Mouse (Mus musculus) thymus, postnatal 4 days (tissue): ENCODE data around the gene Fam222a.
A peak's percentile ranks its signal among the peaks of the same experiment; 100 is the strongest.

Source experiments
- DNase-seq: peaks from one replicate; pipeline ENCODE4 v3.0.0; 2021

Fam222a gene

GRCm38 (mm10) chr5:114567565-114568197, at the start of gene Fam222a:
Gene Fam222a (plus strand): TSS chr5:114568016.
- DNase-seq, result peak; percentile 88

- DNase-seq, result no peak
Measured at GRCm38 (mm10) chr5:114528355-114528754, 39.5 kb upstream of the Fam222a start.

GRCm38 (mm10) chr5:114530337-114530736, 37.5 kb upstream of the Fam222a start:
- DNase-seq, result no peak

GRCm38 (mm10) chr5:114532055-114532454, 35.8 kb upstream of the Fam222a start:
- DNase-seq, result no peak

GRCm38 (mm10) chr5:114537308-114538020, 30.4 kb upstream of the Fam222a start:
- DNase-seq, result no peak

GRCm38 (mm10) chr5:114538021-114538405, 29.8 kb upstream of the Fam222a start:
- DNase-seq, result peak; percentile 21

GRCm38 (mm10) chr5:114538752-114539151, 29.1 kb upstream of the Fam222a start:
- no peak for DNase-seq

GRCm38 (mm10) chr5:114539766-114540165, 28.1 kb upstream of the Fam222a start:
- no peak for DNase-seq

- DNase-seq, result no peak
Measured at GRCm38 (mm10) chr5:114541656-114542445, 26.0 kb upstream of the Fam222a start.

- DNase-seq, result no peak
Measured at GRCm38 (mm10) chr5:114543656-114544055, 24.2 kb upstream of the Fam222a start.

GRCm38 (mm10) chr5:114544205-114544604, 23.6 kb upstream of the Fam222a start:
- DNase-seq, result no peak

GRCm38 (mm10) chr5:114545076-114545475, 22.7 kb upstream of the Fam222a start:
- DNase-seq, result no peak

- DNase-seq, result no peak
Measured at GRCm38 (mm10) chr5:114548976-114549375, 18.8 kb upstream of the Fam222a start.

- DNase-seq, result no peak
Measured at GRCm38 (mm10) chr5:114549770-114550169, 18.0 kb upstream of the Fam222a start.

GRCm38 (mm10) chr5:114550431-114550830, 17.4 kb upstream of the Fam222a start:
- DNase-seq, result peak; percentile 65

- peak; percentile 30 for DNase-seq
Measured at GRCm38 (mm10) chr5:114550886-114551492, 16.8 kb upstream of the Fam222a start.

GRCm38 (mm10) chr5:114552507-114553208, 15.2 kb upstream of the Fam222a start:
- DNase-seq, result no peak

- DNase-seq, result no peak
Measured at GRCm38 (mm10) chr5:114553706-114554105, 14.1 kb upstream of the Fam222a start.

GRCm38 (mm10) chr5:114555424-114555823, 12.4 kb upstream of the Fam222a start:
- no peak for DNase-seq

- DNase-seq, result no peak
Measured at GRCm38 (mm10) chr5:114556109-114556508, 11.7 kb upstream of the Fam222a start.

- DNase-seq, result no peak
Measured at GRCm38 (mm10) chr5:114557765-114558731, 9.8 kb upstream of the Fam222a start.
